Mouse (Mus musculus) CD4-positive, CD25-positive, alpha-beta regulatory T cell, adult 2 months (primary cell): ENCODE data around the gene Ythdf1.

Source experiments
- DNase-seq: peaks from one replicate; pipeline ENCODE4 v3.0.0-alpha.2; 2012; ENCODE audit warnings: low read depth, low spot score

The Ythdf1 gene

GRCm38 (mm10) chr2:180920810-180921400 is at the start of gene Ythdf1:
Ythdf1 (minus strand) TSS chr2:180920949.
- DNase-seq = peak; percentile 99

DNA sequence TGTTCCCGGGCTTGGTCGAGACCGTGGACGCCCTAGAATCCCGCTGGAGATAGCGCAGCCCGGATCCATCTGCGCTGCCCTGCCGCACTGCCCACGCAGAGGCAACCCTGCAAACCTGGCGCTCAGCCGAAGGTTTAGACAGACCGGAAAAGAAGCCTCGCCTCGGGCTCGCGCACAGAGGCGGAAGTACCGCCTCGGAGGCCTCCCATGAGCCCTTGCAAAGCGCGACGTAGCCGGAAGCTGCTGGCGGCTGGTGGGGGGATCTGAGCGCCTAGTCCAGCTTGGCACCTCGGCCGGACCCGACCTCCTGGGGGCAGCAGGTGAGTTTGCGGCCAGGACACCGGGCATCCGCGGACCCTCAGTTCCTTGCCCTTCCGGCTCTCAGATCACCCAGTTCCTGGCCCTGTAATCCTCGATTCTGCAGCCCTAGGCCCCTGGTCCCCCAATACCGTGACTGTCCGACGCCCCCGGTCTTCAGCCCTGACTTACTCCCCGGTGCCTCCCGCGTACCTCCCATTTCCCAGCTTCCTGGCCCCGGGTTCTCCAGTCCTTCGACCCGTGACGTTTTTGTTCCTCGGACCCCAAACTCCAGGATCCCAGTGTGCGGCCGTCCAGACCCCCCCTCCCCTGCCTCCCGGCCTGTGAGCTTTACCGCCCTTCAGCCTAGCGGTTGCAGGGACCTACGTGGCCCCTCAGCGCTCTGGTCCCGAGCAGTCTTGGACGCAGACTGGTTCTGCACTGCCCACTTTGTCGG is 46.4 kb upstream of the Ythdf1 start, which contains the start of gene Arfgap1:
Arfgap1 (plus strand) TSS at position 216 of the 754 bp plus-strand sequence.
- DNase-seq = peak; percentile 93

GRCm38 (mm10) chr2:180966092-180966882 is 45.5 kb upstream of the Ythdf1 start:
- peak; percentile 73 for DNase-seq

DNA sequence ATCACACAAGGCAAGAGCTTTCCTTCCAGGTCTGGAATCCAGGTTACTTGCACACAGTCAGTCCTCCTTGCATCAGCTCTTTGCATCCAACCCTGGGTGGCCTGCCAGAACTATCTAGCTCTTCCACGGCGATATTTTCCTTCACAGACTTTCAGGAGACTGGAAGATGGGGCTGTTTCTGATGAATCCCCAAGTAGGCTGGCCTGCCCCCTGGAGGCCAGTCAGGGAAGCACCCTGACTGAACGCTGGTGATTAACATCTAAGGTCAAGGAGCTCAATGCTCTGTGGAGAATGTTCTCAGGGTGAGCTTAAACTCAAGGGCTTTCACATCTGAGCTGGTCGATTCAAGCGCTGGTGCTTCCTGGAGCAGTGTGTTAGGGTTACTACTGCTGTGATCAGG is 43.2 kb upstream of the Ythdf1 start:
- peak; percentile 85 for DNase-seq

- DNase-seq = no peak
These were observed 42.0 kb upstream of the Ythdf1 start for GRCm38 (mm10) chr2:180962616-180963308.

GRCm38 (mm10) chr2:180960187-180960586 is 39.4 kb upstream of the Ythdf1 start:
- DNase-seq = no peak

GRCm38 (mm10) chr2:180959605-180960004 is 38.9 kb upstream of the Ythdf1 start:
- DNase-seq = no peak

DNA sequence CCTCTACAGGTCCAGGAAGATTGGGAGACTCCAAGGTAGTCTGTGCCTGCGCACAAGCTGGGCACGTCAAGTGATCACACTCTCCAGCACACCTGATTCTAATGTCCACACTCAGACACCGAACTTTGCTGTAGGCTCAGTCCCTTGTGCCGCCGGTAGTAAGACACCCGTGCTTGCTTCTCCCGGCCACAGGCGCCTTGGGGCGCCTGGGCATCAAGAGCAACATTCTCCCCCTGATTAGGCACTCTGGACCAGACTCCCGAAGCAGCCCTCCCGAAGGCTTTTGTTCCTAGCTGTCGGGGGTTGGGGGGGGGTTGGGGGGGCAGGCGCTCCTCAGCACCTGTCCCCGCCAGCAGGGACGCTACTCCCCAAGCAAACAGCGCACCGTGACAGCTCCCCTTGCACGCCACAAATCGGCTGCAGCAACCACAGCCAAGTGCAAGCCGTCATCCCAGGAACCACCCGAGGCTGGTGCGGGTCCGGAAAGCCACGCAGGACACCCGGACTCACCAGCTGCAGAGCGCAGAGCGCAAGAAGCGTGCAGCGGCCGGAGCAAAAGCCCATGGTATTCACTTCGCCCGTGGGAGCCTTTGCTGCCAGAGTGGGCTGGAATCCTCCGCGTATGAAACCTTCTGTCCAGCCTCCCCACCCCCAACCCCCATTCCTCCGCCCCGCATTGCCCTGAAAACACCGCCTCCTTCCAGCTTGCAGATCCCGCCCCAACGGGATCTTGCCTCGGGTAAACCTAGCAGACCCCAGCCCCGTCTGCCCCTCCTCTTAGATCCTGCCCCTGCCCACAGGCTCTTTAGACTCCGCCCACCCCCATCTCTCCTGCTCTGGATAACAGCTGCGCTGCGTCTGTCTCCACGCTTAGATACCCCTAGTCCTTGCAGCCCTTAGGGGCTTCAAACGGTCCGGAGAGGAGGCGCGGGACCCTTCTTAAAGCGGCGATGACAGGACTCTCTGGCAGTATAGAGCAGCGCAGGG is 33.6 kb upstream of the Ythdf1 start, which contains the start of gene Nkain4:
Nkain4 (minus strand) TSS at position 639 of the 987 bp plus-strand sequence.
- DNase-seq = peak; percentile 25

GRCm38 (mm10) chr2:180953638-180954037 is 32.9 kb upstream of the Ythdf1 start:
- DNase-seq = no peak

- DNase-seq = no peak
These were observed 32.0 kb upstream of the Ythdf1 start for GRCm38 (mm10) chr2:180952731-180953171.

- DNase-seq = no peak
These were observed 29.2 kb upstream of the Ythdf1 start for GRCm38 (mm10) chr2:180949947-180950346.

DNA sequence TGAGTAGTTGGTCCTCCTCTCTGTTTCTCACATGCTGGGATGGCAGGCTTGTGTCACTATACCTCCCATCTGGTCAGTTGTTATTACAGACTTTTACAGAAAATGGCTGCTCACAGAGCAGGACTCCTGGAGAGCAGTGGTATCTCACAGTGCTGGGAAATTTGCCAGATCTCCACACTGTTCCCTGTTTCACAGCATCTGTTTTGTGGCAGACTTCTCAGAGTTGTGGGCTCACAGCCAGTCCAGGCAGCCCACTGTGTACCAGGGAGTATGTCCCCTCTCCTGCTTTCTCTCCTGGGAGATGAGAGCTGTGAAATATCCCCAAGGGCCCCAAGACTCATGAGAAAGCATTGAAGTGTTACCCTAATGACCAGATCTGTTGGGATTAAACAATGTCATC is 21.1 kb upstream of the Ythdf1 start:
- DNase-seq = no peak

DNA sequence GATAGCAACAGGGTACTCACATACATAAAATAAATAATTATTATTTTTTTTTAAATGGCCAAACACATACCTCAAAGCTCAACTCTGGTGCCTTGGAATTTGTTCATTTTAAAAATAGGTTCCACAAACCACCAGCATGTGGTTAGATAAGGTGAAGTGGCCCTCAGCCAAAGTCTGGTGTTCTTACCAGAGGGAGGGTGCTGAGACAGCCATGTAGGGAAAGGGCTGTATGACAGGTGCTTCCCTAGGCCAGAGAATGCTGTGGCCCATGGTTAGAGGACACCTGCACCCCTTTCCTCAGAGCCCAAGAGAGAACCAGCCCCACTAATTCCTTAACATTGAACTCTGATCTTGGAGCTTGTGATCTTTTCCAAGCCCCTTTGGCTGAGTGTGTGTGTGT is 19.4 kb upstream of the Ythdf1 start:
- no peak for DNase-seq

DNA sequence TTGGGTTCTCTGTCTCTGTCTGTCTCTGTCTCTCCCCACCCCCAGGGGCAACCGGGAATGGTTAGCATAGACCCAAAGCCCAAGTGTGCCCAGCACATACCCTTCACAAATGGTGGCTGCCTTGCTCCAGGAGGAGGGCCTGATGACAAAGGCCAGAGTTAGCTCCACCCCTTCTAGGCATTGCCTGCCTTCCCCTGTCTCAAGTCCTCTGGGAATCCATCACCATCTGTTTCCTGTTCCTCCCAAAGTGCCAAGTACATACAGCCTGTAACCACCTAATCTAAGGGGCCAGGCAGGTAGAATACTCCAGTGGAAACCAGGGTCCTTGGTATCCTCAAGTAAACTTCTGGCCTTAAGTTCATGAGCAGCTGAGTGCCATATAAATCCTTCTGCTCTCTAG is 11.7 kb upstream of the Ythdf1 start:
- no peak for DNase-seq

GRCm38 (mm10) chr2:180928723-180929122 is 8.0 kb upstream of the Ythdf1 start, which contains the start of gene Birc7:
Birc7 (plus strand) TSS chr2:180929023.
- no peak for DNase-seq

- DNase-seq = peak; percentile 83
These were observed 4.4 kb upstream of the Ythdf1 start for GRCm38 (mm10) chr2:180925176-180925575.

DNA sequence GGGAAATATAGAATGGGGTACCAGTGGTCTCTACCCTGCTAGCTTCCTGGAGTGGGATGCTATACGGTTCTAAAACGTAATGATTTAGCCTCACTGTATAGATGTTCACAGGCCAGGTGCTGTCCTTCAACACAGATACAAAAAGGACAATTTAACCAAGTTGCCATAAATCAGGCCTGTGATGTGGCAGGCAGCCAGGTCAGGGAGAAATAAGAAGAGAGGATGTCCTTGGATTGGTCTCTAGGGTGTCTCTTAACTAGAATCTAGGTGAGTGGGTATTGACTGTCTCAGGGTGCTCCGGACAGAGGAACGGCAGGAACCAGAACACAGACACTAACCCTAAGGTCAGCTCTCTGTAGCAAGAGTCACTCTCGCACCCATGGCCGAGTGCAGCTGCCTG is 2.0 kb upstream of the Ythdf1 start:
- no peak for DNase-seq

GRCm38 (mm10) chr2:180919913-180920809 is 588 bp downstream of the Ythdf1 start:
- peak; percentile 17 for DNase-seq

DNA sequence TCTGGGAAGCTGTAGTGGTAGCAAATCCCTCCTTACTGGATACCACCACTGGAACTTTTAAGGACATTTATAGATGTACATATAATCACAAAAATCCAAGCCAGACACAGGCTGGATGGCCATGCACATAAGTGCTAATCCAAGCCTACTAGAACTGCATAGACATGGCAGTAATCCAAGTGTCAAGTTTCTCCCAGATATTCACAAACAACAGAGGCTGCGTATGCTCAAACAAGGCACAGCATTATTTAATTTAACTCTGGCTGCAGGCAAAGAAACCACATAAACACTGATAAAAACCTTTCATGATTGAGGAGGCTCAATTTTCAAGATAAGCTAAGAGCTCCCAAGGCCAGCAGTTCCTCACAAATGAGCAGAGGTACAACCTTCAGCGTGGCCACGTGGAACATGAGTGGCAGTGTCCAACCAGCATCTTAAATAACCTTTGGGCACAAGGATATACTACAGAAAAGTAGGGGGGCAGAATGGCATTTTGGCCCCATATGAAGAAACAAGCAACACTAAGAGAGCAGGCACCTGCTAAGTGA is 4.8 kb downstream of the Ythdf1 start:
- DNase-seq = no peak
